ENCODE assay signal across 22 mouse cellular contexts in genomic region chr9:60151897-60152627, GRCm38 (mm10).
DNase-seq lines count a peak whose midpoint lies in the region; ATAC-seq and TF ChIP-seq lines count a peak whose summit lies in the region.
"Had no signal": no experiment of that assay in that cellular context is flagged by ENCODE, and none has a peak within 500 bp of the region (broad histone marks: within the 10 kb centered on the region; RNA-seq: fewer than 3 reads in every experiment).

No protein-coding gene starts in this region.

- H3K9me3 ChIP-seq in heart, embryonic 10.5 days = no peaks in the 10 kb centered on the region
- no peaks in the 10 kb centered on the region for H3K9me3 ChIP-seq in lung, postnatal 0 days (ENCODE audit: low read length)
- no peaks in the 10 kb centered on the region for H3K9me3 ChIP-seq in stomach, embryonic 14.5 days (ENCODE audit: control insufficient read depth, low read depth, low read length)
- H3K9me3 ChIP-seq: embryonic facial prominence, embryonic 12.5 days; heart, embryonic 15.5 days; hindbrain, embryonic 13.5 days had no signal

- no peaks in the 10 kb centered on the region for H3K36me3 ChIP-seq in heart, embryonic 10.5 days
- no peaks in the 10 kb centered on the region for H3K36me3 ChIP-seq in lung, postnatal 0 days (ENCODE audit: insufficient read depth, low read length)
- H3K36me3 ChIP-seq in stomach, embryonic 14.5 days (ENCODE audit: control insufficient read depth, insufficient read depth, low read length) = no peaks in the 10 kb centered on the region
- H3K36me3 ChIP-seq: embryonic facial prominence, embryonic 12.5 days; forebrain, embryonic 12.5 days; heart, embryonic 15.5 days; hindbrain, embryonic 13.5 days had no signal

- no peak overlapping the region for H3K9ac ChIP-seq in lung, postnatal 0 days (replicated peaks; ENCODE audit: low read depth)
- no peak overlapping the region for H3K9ac ChIP-seq in stomach, embryonic 14.5 days (replicated peaks; ENCODE audit: low read depth, low read length)
- H3K9ac ChIP-seq: embryonic facial prominence, embryonic 12.5 days; forebrain, embryonic 12.5 days; heart, embryonic 15.5 days; hindbrain, embryonic 13.5 days had no signal

- H3K27ac ChIP-seq in heart, embryonic 10.5 days = no peak overlapping the region
- no peak overlapping the region for H3K27ac ChIP-seq in lung, postnatal 0 days (ENCODE audit: low read length)
- no peak overlapping the region for H3K27ac ChIP-seq in stomach, embryonic 14.5 days (ENCODE audit: low read length)
- H3K27ac ChIP-seq: embryonic facial prominence, embryonic 12.5 days; forebrain, embryonic 12.5 days; gastrocnemius, adult 2 months; heart, embryonic 15.5 days; hindbrain, embryonic 13.5 days; hindbrain, postnatal 0 days had no signal

- H3K4me3 ChIP-seq in heart, embryonic 10.5 days = no peak overlapping the region
- H3K4me3 ChIP-seq in lung, postnatal 0 days (ENCODE audit: low read depth, low read length) = no peak overlapping the region
- H3K4me3 ChIP-seq in stomach, embryonic 14.5 days (ENCODE audit: low read depth, low read length) = no peak overlapping the region
- H3K4me3 ChIP-seq: embryonic facial prominence, embryonic 12.5 days; forebrain, embryonic 12.5 days; gastrocnemius, adult 2 months; heart, embryonic 15.5 days; hindbrain, embryonic 13.5 days had no signal

- no peak for TF ChIP-seq EP300 in lung, postnatal 0 days (IDR thresholded peaks at IDR 0.05)

- no peak for TF ChIP-seq CTCF in lung, postnatal 0 days (IDR thresholded peaks at IDR 0.05)

- H3K4me1 ChIP-seq in heart, embryonic 10.5 days = no peaks in the 10 kb centered on the region
- no peaks in the 10 kb centered on the region for H3K4me1 ChIP-seq in lung, postnatal 0 days (ENCODE audit: insufficient read depth, low read depth, low read length)
- H3K4me1 ChIP-seq in stomach, embryonic 14.5 days (ENCODE audit: control insufficient read depth, insufficient read depth, low read length) = no peaks in the 10 kb centered on the region
- H3K4me1 ChIP-seq: embryonic facial prominence, embryonic 12.5 days; heart, embryonic 15.5 days had no signal

- ATAC-seq in lung, postnatal 0 days = no peak
- ATAC-seq in stomach, embryonic 14.5 days (ENCODE audit: insufficient number of reproducible peaks, insufficient read depth, low FRiP score, low read depth) = peak; percentile 78
- ATAC-seq: hindbrain, postnatal 0 days had no signal

- H3K4me2 ChIP-seq in lung, postnatal 0 days (replicated peaks; ENCODE audit: low read depth, low read length) = no peak overlapping the region
- H3K4me2 ChIP-seq in stomach, embryonic 14.5 days (replicated peaks; ENCODE audit: low read depth, low read length) = no peak overlapping the region
- H3K4me2 ChIP-seq: embryonic facial prominence, embryonic 12.5 days; forebrain, embryonic 12.5 days; heart, embryonic 11.5 days; heart, embryonic 15.5 days; hindbrain, embryonic 13.5 days had no signal

- WGBS in heart, embryonic 10.5 days = 86% methylated on average over 11 of the region's 11 CpGs
- WGBS in lung, postnatal 0 days = 52% methylated on average over 11 of the region's 11 CpGs
- 55% methylated on average over 11 of the region's 11 CpGs for WGBS in stomach, embryonic 14.5 days

- H3K27me3 ChIP-seq in heart, embryonic 10.5 days (ENCODE audit: insufficient read depth, poor library complexity, severe bottlenecking) = no peaks in the 10 kb centered on the region
- H3K27me3 ChIP-seq in lung, postnatal 0 days (replicated peaks; ENCODE audit: insufficient read depth, low read length) = no peaks in the 10 kb centered on the region
- no peaks in the 10 kb centered on the region for H3K27me3 ChIP-seq in stomach, embryonic 14.5 days (ENCODE audit: control insufficient read depth, insufficient read depth, low read length)
- H3K27me3 ChIP-seq: CH12.LX; embryonic facial prominence, embryonic 12.5 days; forebrain, embryonic 12.5 days; heart, embryonic 15.5 days; hindbrain, embryonic 13.5 days had no signal

- intact Hi-C loops in left cerebral cortex, postnatal 14 days (cut with DNase I) = no loop called here

- DNase-seq in heart, adult 11 months = peak; percentile 80
- no peak for DNase-seq in heart, embryonic 10.5 days (ENCODE audit: low spot score)
- DNase-seq in lung, postnatal 0 days (ENCODE audit: low spot score) = peak; percentile 34
- DNase-seq in lung, postnatal 25 days (ENCODE audit: low spot score) = no peak
- DNase-seq in T-cell, adult 2 months (ENCODE audit: low spot score) = no peak
- no peak for DNase-seq in left cerebral cortex, postnatal 14 days (ENCODE audit: low spot score in 2 of 2)
- DNase-seq: adrenal gland, adult 8-10 months; adrenal gland, postnatal 36 days; cerebellum, adult 2 months; cerebellum, postnatal 10 days; gastrocnemius, adult 2 months; gastrocnemius, postnatal 25 days; heart, adult 18-20 months; heart, postnatal 14 days had no signal

Comparison
In these comparisons a context has a peak if more than half of its experiments do, and no peak if none do; other contexts are left out.
1. DNase-seq: peak in heart, adult 11 months (single experiment) and lung, postnatal 0 days (single experiment); none in heart, embryonic 10.5 days (single experiment), lung, postnatal 25 days (single experiment), T-cell, adult 2 months (single experiment) and left cerebral cortex, postnatal 14 days (0 of 2).